Mouse (Mus musculus) brain, embryonic 18.5 days (tissue): ENCODE results near the gene Acoxl.

Source experiments
- DNase-seq: peaks from one replicate; pipeline ENCODE4 v3.0.0-alpha.2; 2012; ENCODE audit warnings: low read depth, low spot score

Acoxl gene

DNA sequence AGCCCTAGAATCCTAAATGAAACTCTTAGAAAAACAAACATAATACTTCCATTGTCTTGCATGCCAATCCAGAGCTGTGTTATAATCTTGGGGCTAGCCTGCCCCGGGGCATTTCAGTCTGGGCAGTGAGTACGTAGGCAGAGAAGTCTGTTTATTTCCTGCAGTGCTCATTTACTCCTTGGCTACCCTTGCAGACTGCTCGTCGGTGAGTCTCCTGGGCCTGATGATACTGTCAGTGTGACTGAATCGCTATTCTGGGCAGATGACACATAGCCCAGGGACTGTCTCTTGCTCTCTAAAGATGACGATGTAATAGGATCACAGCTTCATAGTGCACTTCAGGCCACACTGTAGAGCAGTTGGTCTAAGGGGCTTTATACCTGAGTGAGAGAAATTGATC is 56.2 kb downstream of the Acoxl start:
- no peak for DNase-seq

- no peak for DNase-seq
Observed at GRCm38 (mm10) chr2:127897718-127898117, 59.0 kb downstream of the Acoxl start.

DNA sequence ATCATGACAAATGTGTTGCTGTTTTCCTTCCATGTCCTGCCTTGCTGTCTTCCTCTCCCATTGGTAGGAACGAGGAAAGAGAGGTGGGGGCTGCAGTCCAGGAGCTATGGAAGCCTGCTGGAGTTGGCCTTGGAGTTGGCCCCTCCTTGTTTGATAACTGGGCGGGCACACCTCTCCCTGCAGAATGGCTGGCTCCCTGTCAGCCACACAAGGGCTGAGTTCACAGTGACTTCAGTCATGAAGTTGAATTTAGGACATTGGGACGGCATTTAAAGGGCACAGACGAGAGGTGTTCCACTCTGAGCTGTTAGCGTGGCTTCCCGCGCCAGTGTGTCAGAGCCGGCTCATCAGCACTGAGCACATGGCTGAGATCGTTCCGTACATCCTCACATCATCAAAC is 66.2 kb downstream of the Acoxl start:
- DNase-seq, result no peak

GRCm38 (mm10) chr2:127906973-127907678 is 68.5 kb downstream of the Acoxl start:
- no peak for DNase-seq

GRCm38 (mm10) chr2:127907679-127908042 is 69.0 kb downstream of the Acoxl start:
- DNase-seq, result no peak

DNA sequence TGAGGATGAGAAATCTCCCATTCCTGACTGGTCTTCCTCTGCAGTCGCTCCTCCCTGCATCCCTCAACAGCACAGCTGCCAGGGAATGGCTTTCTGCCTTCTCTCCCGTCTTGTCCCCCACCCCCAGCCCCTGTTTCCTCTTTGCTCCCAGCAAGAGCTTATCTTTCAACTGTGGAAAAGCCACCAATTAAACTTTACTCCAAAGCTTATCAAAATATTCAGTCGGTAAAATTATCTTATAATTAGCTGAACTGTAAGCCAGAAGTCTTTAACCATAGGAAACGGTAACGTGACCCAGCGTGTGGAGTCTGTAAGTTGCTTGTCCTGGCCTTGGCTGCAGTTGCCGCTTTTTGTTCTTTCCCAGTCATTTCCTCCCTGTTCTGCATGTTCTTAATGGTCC is 70.2 kb downstream of the Acoxl start:
- no peak for DNase-seq

- no peak for DNase-seq
Observed at GRCm38 (mm10) chr2:127909790-127910189, 71.1 kb downstream of the Acoxl start.

DNA sequence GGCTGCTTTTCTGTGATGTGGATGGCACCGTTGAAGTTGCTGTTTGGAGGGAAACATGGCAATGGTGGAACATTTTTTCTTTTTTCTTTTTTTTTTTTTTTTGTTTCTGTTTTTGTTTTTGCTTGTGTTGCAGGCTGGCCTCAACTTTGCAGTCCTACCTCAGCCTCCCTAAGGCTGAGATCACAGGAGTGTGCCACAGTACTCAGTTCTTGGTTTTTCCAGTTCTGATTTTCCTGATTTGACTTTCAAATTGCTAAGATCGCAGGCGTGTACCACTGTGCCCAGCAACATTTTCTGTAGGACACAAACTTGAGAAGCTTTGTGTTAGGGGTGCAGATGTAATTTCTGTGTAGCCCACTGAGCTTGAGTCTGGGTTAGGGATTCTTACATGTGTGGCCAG is 72.9 kb downstream of the Acoxl start:
- DNase-seq, result no peak

DNA sequence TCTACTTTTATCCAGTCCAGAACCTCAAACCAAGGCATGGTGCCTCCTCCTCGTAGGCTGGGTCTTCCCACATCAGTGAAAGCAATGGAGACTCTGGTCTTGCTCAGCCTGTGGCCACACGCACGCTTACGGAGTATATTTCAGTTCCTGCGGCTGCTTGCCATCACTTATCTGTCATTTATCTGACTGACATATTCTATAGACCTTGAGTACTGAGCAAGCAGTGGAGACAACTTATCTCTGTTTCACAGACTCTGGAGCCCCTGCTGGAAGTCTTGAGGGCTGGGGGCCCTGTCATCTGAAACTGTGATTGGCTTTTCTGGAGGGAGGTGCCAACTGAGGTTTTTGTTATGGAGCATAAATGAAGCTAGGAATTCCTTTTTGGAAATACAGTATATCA is 75.4 kb downstream of the Acoxl start:
- DNase-seq, result no peak

- DNase-seq, result no peak
Observed at GRCm38 (mm10) chr2:127916804-127917410, 78.2 kb downstream of the Acoxl start.

- no peak for DNase-seq
Observed at GRCm38 (mm10) chr2:127919740-127920139, 81.1 kb downstream of the Acoxl start.

DNA sequence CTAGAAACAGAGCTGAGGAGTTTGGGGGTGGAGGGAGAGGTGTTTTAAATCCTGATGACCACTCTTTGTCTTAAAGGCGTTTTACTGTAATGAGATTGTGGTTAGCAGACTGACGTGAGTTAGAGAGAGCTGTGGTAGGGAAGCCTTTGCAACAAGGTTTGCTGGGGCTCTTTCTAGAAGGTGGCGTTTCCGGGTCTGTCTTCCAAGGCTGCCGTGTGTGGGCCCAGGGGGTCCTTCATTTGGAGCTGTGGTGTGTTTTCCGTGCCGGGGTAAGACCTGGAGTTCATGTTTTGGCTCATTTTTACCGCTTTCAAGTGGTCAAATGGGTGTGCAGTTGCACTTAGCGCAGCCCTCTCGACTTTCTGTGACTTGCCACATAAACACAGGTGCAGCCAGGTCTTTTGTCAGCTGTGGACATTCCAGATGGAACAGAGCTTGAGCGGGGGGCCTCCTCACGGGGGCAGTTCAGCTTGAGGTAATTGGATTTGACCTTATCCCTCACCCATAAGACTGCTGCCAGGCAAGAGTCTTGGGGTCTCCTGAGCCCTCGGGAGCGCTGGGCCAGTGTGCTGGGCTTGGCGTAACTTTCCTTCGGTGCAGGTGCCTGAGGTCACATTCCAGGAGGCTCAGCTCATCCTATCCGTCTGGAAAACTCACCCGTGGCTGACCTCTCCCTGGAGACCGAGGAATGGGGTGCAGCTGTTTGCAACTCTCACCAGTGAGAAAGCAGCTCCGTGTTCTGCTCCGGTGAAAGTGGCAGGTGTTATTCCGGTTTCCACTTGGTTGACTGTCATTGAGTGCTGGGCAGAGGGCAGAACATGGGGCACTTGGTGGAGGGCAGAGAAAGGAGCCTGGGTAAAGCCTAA is 83.6 kb downstream of the Acoxl start:
- DNase-seq, result no peak

- DNase-seq, result no peak
Observed at GRCm38 (mm10) chr2:127923077-127923680, 84.5 kb downstream of the Acoxl start.

- no peak for DNase-seq
Observed at GRCm38 (mm10) chr2:127926679-127927324, 88.1 kb downstream of the Acoxl start.

GRCm38 (mm10) chr2:127927452-127928273 is 89.0 kb downstream of the Acoxl start:
- DNase-seq, result no peak

DNA sequence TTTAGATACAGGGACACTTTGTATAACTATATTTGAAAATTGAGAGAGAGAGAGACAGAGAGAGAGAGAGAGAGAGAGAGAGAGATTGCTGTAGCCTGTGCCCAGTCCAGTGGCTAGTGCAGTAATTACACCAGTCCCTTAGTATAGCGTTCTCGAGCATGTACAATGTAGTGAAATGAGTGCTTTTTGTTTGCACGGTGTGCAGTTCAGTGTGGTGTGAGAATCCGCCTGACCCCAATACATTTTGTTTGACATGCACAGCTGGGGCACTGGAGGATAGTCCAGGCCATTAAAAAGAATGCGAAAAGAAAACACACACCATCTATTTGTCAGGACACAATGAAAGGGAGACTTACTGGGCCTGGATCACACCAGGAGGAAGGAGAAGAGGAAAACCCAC is 89.6 kb downstream of the Acoxl start:
- no peak for DNase-seq

- no peak for DNase-seq
Observed at GRCm38 (mm10) chr2:127928871-127929270, 90.2 kb downstream of the Acoxl start.

DNA sequence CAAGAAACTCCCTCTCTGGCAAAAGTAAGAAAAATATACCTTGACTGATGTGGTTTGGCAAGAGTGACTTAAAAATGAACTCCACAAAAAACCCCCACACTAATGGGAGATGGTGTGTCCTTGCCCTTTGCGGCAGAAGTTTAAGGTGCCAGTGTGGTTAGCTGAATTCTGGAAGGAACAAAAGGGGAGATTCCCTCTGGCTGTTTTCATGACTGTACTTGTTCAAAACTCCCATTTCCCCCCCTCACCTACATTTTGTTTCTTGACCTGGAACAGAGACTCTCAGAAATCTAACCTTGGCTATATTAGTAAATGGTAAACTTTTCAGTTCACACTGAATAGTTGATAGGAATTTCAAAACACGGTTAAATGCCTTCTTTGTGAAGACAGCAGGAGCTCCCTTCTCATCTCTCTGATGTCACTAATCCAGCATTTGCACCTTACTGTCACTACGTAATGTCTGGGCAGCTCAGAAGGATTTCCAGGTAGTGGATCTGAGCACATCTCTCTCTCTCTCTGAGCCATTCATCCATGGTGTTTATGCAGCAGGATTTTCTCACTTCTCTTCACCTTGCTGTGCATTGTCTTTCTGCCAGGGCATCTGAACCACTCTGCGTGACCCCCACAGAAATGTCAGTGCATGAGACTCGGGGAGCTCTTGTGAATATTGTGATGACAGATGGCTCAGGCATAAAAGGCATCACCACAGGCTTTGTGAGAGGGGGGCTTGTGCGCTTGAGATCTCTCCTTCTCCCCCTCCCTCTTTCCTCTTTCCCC is 91.5 kb downstream of the Acoxl start:
- no peak for DNase-seq

GRCm38 (mm10) chr2:127931576-127931975 is 92.9 kb downstream of the Acoxl start:
- DNase-seq, result no peak

GRCm38 (mm10) chr2:127933531-127933931 is 94.9 kb downstream of the Acoxl start:
- DNase-seq, result peak; percentile 52
